Mouse (Mus musculus): Measurements from ENCODE around the gene Rps3. TPM values are rescaled to one million over a fixed set of nuclear protein-coding genes. Genes with fewer than 3 reads are reported as not detected.

Rps3 gene
- total RNA-seq, 2 experiments from 2014 or later = 1,349 to 2,496 TPM

DNA sequence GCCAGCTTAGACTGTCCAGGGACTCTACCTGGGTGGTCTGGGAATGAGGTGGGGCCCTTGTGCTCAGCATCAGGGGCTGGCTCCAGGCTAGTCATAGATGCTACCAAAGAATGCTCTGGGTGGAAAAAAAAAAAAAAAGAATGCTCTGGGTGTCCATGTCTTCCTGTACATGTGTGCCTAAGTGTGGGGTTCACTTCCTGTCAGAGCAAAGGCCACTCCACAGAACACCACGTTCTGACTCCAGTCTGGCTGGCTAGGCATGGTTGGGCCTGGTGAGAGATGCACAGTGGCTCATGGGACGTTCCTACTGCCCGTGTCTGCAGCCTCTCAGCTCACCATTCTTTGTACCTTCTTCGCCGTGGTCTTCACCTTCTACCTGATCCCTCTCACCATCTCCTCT lies 34.9 kb downstream of the Rps3 start:
- no peak for ATAC-seq (replicated peaks; ENCODE audit: low FRiP score, low TSS enrichment, poor library complexity, severe bottlenecking)

DNA sequence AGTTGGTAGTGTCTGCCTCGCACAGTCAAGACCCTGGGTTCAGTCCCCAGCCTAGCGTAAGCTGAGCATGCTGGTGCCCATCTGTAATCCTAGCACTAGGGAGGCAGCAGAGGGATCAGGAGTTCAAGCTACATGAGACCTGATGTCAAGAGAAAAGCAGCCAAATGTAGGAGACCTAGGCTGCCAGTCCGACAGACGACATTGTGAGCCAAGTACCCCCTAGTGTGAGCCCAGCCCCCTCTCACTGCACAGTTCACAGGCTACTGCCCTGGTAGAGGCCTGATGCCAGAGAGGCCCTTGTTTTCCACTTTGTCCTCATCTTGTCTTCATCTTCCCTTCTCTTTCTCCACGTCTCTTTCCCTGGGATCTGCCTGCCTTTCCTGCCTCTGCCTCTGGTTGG lies 36.2 kb downstream of the Rps3 start:
- no peak for ATAC-seq (replicated peaks; ENCODE audit: low FRiP score, low TSS enrichment, poor library complexity, severe bottlenecking)

GRCm38 (mm10) chr7:99445833-99446232 lies 37.7 kb downstream of the Rps3 start:
- no peak for ATAC-seq (replicated peaks; ENCODE audit: low FRiP score, low TSS enrichment, poor library complexity, severe bottlenecking)

DNA sequence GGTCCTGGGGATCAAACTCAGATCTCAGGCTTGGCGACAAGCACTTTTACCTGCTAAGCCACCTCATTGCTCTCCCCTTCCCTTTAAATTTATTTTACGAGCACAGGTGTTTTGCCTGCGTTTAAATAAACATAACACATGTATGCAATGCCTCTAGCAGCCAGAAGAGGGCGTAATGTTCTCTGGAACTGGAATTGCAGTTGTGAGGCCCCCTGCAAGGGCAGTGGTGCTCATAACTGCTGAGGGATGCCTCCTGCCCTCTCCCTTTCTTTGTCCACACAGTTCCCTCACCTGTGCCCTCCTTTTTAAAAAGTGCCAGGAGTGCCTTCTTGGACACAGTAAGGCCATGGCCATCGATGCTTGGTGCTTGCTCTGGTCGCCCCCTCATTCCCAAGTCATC lies 39.5 kb downstream of the Rps3 start:
- no peak for ATAC-seq (replicated peaks; ENCODE audit: low FRiP score, low TSS enrichment, poor library complexity, severe bottlenecking)

DNA sequence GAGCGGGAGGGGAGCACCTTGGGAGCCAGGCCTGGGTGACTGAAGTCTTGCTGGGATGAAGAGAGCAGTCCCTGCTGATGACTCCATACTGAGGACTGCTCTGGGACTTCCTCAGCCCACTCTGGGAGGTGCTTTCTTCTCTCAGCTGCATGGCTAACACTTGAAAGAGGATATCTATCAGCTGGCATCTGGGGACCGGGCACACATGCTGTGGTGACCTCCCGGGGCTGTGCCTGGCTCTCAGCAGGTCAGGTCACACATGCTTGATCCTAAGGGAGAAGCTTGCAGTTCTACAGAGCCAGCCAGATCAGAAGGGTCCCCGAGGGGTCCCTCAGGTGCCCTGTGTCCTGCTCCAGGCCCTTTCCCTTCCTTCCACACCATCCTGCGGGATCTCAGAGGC lies 40.4 kb downstream of the Rps3 start:
- no peak for ATAC-seq (replicated peaks; ENCODE audit: low FRiP score, low TSS enrichment, poor library complexity, severe bottlenecking)

- no peak for ATAC-seq (replicated peaks; ENCODE audit: low FRiP score, low TSS enrichment, poor library complexity, severe bottlenecking)
Observed at GRCm38 (mm10) chr7:99441534-99442072, 41.9 kb downstream of the Rps3 start.

DNA sequence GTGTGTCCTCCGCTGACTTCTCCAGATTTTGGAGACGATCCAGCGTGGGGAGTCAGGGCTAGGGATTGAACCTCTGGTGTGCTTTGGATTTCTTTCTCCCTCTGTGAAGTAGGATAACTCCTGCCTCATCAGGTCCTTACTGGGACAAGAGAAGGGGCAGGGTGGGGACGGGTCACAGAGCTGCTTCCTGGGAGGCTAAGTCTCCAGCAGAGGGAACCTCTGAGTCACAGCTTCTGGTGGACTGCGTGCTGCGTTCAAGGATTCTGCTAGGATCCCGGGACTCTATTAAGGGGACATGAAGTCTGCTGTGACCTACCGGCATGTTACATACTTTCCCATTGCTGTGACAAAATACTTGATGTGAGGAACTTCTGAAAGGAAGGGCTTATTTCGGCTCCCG lies 44.7 kb downstream of the Rps3 start:
- ATAC-seq (replicated peaks; ENCODE audit: low FRiP score, low TSS enrichment, poor library complexity, severe bottlenecking) = no peak

DNA sequence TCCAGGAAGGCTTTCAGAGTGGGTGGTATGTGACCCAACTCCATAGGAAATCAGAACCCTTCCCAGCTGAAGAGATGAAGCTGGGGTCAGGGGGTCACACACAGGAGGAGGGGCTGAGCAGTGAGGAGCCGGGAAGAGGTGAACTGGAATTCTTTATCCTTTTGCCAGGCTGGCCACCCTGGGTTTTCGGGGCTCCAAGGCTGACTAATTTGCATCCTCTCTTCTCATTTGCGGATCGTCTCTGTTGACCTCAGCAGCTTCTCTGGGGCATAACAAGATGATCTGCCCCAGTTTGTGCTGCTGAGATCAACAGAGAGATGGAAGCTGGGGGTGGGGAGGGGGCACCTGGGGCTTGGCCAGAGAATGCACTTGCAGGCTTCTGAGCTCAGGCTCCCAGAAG lies 47.0 kb downstream of the Rps3 start:
- no peak for ATAC-seq (replicated peaks; ENCODE audit: low FRiP score, low TSS enrichment, poor library complexity, severe bottlenecking)

DNA sequence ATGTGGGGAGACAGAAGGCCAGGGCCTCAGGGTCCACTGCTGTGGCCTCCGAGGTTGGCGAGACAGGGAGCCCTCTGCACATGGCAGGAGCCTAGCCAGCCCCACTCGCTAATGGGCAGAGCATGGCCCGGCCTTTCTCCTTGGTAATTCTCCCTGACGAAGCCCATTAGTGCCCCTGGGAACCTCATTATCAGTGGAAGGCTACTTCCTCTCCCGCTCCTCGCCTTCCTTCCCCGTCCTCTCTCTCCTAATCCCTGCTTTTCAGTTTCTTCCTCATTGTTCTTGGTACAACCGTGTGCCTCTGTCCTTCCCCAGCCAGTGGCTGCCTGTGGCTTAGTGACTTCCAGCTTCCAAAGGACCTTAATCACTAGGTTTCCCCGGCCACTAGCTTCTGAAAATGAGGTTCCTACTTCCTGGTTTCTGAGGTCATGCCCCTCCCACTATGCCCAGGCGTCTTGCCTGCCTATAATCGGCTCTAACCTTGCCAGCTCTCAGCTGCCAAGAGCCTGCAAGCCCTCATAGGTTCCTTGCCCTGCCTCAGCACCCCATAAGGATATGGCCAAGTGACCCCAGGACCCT lies 48.8 kb downstream of the Rps3 start:
- peak; percentile 62 for ATAC-seq (replicated peaks; ENCODE audit: low FRiP score, low TSS enrichment, poor library complexity, severe bottlenecking)

- ATAC-seq (replicated peaks; ENCODE audit: low FRiP score, low TSS enrichment, poor library complexity, severe bottlenecking) = no peak
Observed at GRCm38 (mm10) chr7:99432863-99433262, 50.7 kb downstream of the Rps3 start.

- ATAC-seq (replicated peaks; ENCODE audit: low FRiP score, low TSS enrichment, poor library complexity, severe bottlenecking) = no peak
Observed at GRCm38 (mm10) chr7:99432248-99432647, 51.3 kb downstream of the Rps3 start.

- no peak for ATAC-seq (replicated peaks; ENCODE audit: low FRiP score, low TSS enrichment, poor library complexity, severe bottlenecking)
Observed at GRCm38 (mm10) chr7:99430246-99430645, 53.3 kb downstream of the Rps3 start.

GRCm38 (mm10) chr7:99429786-99430185 lies 53.8 kb downstream of the Rps3 start:
- no peak for ATAC-seq (replicated peaks; ENCODE audit: low FRiP score, low TSS enrichment, poor library complexity, severe bottlenecking)

- no peak for ATAC-seq (replicated peaks; ENCODE audit: low FRiP score, low TSS enrichment, poor library complexity, severe bottlenecking)
Observed at GRCm38 (mm10) chr7:99428836-99429235, 54.7 kb downstream of the Rps3 start.

DNA sequence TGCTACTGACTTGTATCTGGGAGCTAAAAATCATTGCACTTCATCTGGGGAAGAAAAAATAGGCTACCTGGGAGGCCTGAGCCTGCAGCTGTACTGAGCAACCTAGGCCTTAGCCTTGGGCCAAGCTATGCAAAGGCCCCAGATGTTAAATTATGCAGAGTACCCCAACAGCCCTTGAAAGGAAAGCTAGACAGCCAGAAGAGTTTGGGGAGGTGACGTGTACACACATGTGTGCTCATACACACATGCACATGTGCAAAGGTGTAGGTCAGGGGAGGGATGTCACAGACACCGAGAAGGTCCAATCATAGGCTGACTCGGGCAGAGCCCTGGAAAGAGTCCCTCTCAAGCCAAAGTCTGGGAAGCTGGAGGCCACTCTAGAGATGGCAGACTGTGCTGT lies 55.6 kb downstream of the Rps3 start:
- no peak for ATAC-seq (replicated peaks; ENCODE audit: low FRiP score, low TSS enrichment, poor library complexity, severe bottlenecking)

Other genes starting within 250 kb of the Rps3 start
- gene Mogat2, start 245.1 kb downstream of the Rps3 start, total RNA-seq (2014; fragmentation: Nextera tagmentation) = 0.27 TPM in 1 of 2 replicates, not detected in the other
- gene Mogat2, start 245.1 kb downstream of the Rps3 start, total RNA-seq (2017) = not detected in 2 replicates
- not detected in 2 replicates for gene Map6, start 216.3 kb downstream of the Rps3 start, total RNA-seq (2014; fragmentation: Nextera tagmentation)
- not detected in 2 replicates for gene Map6, start 216.3 kb downstream of the Rps3 start, total RNA-seq (2017)
- gene Serpinh1, start 130.5 kb downstream of the Rps3 start, total RNA-seq (2014; fragmentation: Nextera tagmentation) = not detected in 2 replicates
- not detected in 2 replicates for gene Serpinh1, start 130.5 kb downstream of the Rps3 start, total RNA-seq (2017)
- gene Gdpd5, start 102.3 kb downstream of the Rps3 start, total RNA-seq (2014; fragmentation: Nextera tagmentation) = 0.30 TPM in 1 of 2 replicates, not detected in the other
- gene Gdpd5, start 102.3 kb downstream of the Rps3 start, total RNA-seq (2017) = 0.14 TPM in 1 of 2 replicates, not detected in the other
- 2.1 TPM in 1 of 2 replicates, not detected in the other for gene Klhl35, start 17.7 kb downstream of the Rps3 start, total RNA-seq (2014; fragmentation: Nextera tagmentation)
- gene Klhl35, start 17.7 kb downstream of the Rps3 start, total RNA-seq (2017) = 0.65 TPM in 1 of 2 replicates, not detected in the other
- gene Arrb1, start 51.7 kb upstream of the Rps3 start, total RNA-seq (2014; fragmentation: Nextera tagmentation) = 59.0 and 91.0 TPM in 2 replicates
- gene Arrb1, start 51.7 kb upstream of the Rps3 start, total RNA-seq (2017) = 70.4 and 96.2 TPM in 2 replicates
- gene Tpbgl, start 143.4 kb upstream of the Rps3 start, total RNA-seq (2014; fragmentation: Nextera tagmentation) = 0.35 TPM in 1 of 2 replicates, not detected in the other
- gene Tpbgl, start 143.4 kb upstream of the Rps3 start, total RNA-seq (2017) = 0.05 TPM in 1 of 2 replicates, not detected in the other
- gene Slco2b1, start 227.6 kb upstream of the Rps3 start, total RNA-seq (2014; fragmentation: Nextera tagmentation) = 0.64 TPM in 1 of 2 replicates, not detected in the other
- 0.11 TPM in 1 of 2 replicates, not detected in the other for gene Slco2b1, start 227.6 kb upstream of the Rps3 start, total RNA-seq (2017)
- not detected in 2 replicates for gene Olfr520, start 246.5 kb upstream of the Rps3 start, total RNA-seq (2014; fragmentation: Nextera tagmentation)
- gene Olfr520, start 246.5 kb upstream of the Rps3 start, total RNA-seq (2017) = not detected in 2 replicates

Data from megakaryocyte-erythroid progenitor cell, adult 5-6 weeks (primary cell).